Mouse (Mus musculus) adrenal gland, adult 8-10 months (tissue): ENCODE measurements around the gene Lyg1. TPM values are rescaled to one million over a fixed set of nuclear protein-coding genes. Genes with fewer than 3 reads are reported as not detected.

Source experiments
- DNase-seq: peaks from one replicate; pipeline ENCODE4 v3.0.0; 2022
- total RNA-seq, 4 experiments: library from RNA; stranded (reverse); gene quantifications; 2 replicates each; pipeline ENCODE4 v1.2.4; 2022

The Lyg1 gene
- total RNA-seq, 4 experiments from 2014 or later = not detected

GRCm38 (mm10) chr1:37948906-37949305 lies 8.7 kb downstream of the Lyg1 start:
- no peak for DNase-seq

GRCm38 (mm10) chr1:37931806-37932205 lies 25.8 kb downstream of the Lyg1 start:
- peak; percentile 70 for DNase-seq

GRCm38 (mm10) chr1:37925971-37926370 lies 31.6 kb downstream of the Lyg1 start:
- DNase-seq = no peak

GRCm38 (mm10) chr1:37922536-37922935 lies 35.0 kb downstream of the Lyg1 start:
- no peak for DNase-seq

- no peak for DNase-seq
Measured at GRCm38 (mm10) chr1:37918096-37918495, 39.5 kb downstream of the Lyg1 start.

- no peak for DNase-seq
Measured at GRCm38 (mm10) chr1:37917666-37918065, 39.9 kb downstream of the Lyg1 start.

GRCm38 (mm10) chr1:37916393-37916792 lies 41.2 kb downstream of the Lyg1 start, which contains the start of gene Lyg2:
Gene Lyg2, minus strand, starts transcription at chr1:37916493.
- DNase-seq = no peak

- no peak for DNase-seq
Measured at GRCm38 (mm10) chr1:37912751-37913150, 44.8 kb downstream of the Lyg1 start.

GRCm38 (mm10) chr1:37903178-37903577 lies 54.4 kb downstream of the Lyg1 start:
- DNase-seq = no peak

GRCm38 (mm10) chr1:37900288-37900687 lies 57.3 kb downstream of the Lyg1 start:
- DNase-seq = no peak

- DNase-seq = no peak
Measured at GRCm38 (mm10) chr1:37899816-37900215, 57.7 kb downstream of the Lyg1 start.

Other genes starting within 250 kb of the Lyg1 start
- gene 2010300C02Rik, start 237.7 kb downstream of the Lyg1 start, total RNA-seq = 1 to 10 TPM; 2.2 to 4.2 (median 3.5) TPM
- 1 to 10 TPM; 3.9 to 6.6 (median 5.3) TPM for gene Tsga10, start 91.3 kb downstream of the Lyg1 start, total RNA-seq
- gene Lipt1, start 86.0 kb downstream of the Lyg1 start, total RNA-seq = 10 to 100 TPM; 13.6 to 15.7 (median 14.9) TPM
- 10 to 100 TPM; 11.9 to 16.9 (median 15.1) TPM for gene Mitd1, start 67.3 kb downstream of the Lyg1 start, total RNA-seq
- 100 to 1,000 TPM; 146 to 176 (median 161) TPM for gene Mrpl30, start 67.3 kb downstream of the Lyg1 start, total RNA-seq
- gene Lyg2, start 41.3 kb downstream of the Lyg1 start, total RNA-seq = not detected
- gene Txndc9, start 40.1 kb upstream of the Lyg1 start, total RNA-seq = 10 to 100 TPM; 74.0 to 87.7 (median 83.5) TPM
- 10 to 100 TPM; 44.4 to 53.0 (median 48.8) TPM for gene Eif5b, start 40.3 kb upstream of the Lyg1 start, total RNA-seq
- gene Rev1, start 172.0 kb upstream of the Lyg1 start, total RNA-seq = 10 to 100 TPM; 24.0 to 40.3 (median 30.9) TPM